ENCODE assay signal across 12 mouse cellular contexts in the genomic region with DNA sequence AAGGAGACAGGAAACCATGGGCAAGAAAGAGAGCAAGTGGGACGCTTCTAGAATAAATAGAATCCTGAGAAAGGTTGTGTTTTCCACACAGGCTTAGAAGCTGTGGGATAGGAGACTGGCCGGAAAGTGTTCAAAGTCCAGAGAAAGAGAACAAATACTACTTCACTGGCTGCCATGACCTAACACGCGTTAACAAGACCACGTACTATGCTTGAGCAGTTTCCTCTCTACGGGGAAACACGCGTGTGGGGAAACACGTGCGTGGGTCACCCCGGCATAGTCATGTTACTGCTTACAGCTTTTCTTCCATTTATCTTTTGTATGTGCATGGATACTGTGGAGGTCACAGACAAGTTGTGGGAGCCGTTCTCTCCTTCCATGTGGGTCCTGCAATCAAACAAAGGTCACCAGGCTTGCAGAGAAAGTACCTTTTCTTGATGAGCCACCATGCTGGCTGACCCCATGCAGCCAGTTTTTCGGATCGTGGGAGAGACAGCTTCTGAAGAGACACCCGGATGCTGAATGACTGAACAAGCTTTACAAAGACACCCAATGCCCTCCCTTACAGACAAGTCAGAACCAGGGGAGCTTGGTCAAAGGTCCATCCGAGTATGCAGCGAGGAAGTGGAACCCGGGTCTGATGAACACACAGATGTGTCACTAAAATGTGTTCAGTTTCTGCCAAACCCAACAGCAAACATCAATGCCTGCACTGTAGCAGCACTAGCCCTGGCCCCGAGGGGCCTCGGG. TPM values are rescaled to one million over a fixed set of nuclear protein-coding genes. Genes with fewer than 3 reads are reported as not detected.
DNase-seq lines count a peak whose midpoint lies in the region; ATAC-seq and TF ChIP-seq lines count a peak whose summit lies in the region.
"Had no signal": no experiment of that assay in that cellular context is flagged by ENCODE, and none has a peak within 500 bp of the region (broad histone marks: within the 10 kb centered on the region; RNA-seq: fewer than 3 reads in every experiment).

No protein-coding gene starts in this region.

- H3K36me3 ChIP-seq in heart, embryonic 15.5 days: no peaks in the 10 kb centered on the region
- H3K36me3 ChIP-seq in CH12.LX (replicated peaks in 1 of 2; ENCODE audit: control insufficient read depth in 1 of 2, insufficient read depth in 1 of 2, low read length in 1 of 2): peaks cover 19 to 52% of the 10 kb centered on the region in 2 experiments
- H3K36me3 ChIP-seq in embryonic facial prominence, embryonic 12.5 days: peaks cover 6% of the 10 kb centered on the region
- H3K36me3 ChIP-seq in limb, embryonic 12.5 days: 0 out of 2 replicates have a peak, but pooled peaks cover 13% of the 10 kb centered on the region
- H3K36me3 ChIP-seq: lung, embryonic 15.5 days had no signal

- 90% methylated on average over 20 of the region's 20 CpGs for WGBS in heart, embryonic 15.5 days
- WGBS in embryonic facial prominence, embryonic 12.5 days: 90% methylated on average over 20 of the region's 20 CpGs
- 92% methylated on average over 20 of the region's 20 CpGs for WGBS in limb, embryonic 12.5 days

- H3K4me1 ChIP-seq in heart, embryonic 15.5 days (replicated peaks): peaks cover 18% of the 10 kb centered on the region
- H3K4me1 ChIP-seq in CH12.LX (ENCODE audit: control insufficient read depth in 1 of 2, insufficient read depth in 2 of 2): peaks cover 9 to 27% of the 10 kb centered on the region in 2 experiments
- H3K4me1 ChIP-seq in embryonic facial prominence, embryonic 12.5 days: peaks cover 11% of the 10 kb centered on the region
- peaks cover 23% of the 10 kb centered on the region for H3K4me1 ChIP-seq in limb, embryonic 12.5 days (replicated peaks)

- intact Hi-C loops in heart, postnatal 36 days (cut with DNase I): no loop called here

- H3K27ac ChIP-seq in heart, embryonic 15.5 days: no peak overlapping the region
- H3K27ac ChIP-seq in CH12.LX (ENCODE audit: insufficient read depth, low read depth): no peak overlapping the region
- H3K27ac ChIP-seq in embryonic facial prominence, embryonic 12.5 days: no peak overlapping the region
- H3K27ac ChIP-seq in limb, embryonic 12.5 days: no peak overlapping the region
- H3K27ac ChIP-seq: gastrocnemius, adult 2 months; hindbrain, embryonic 14.5 days; lung, embryonic 15.5 days had no signal

- peaks cover 66% of the 10 kb centered on the region for H3K79me2 ChIP-seq in CH12.LX (replicated peaks; ENCODE audit: control insufficient read depth, extremely low read depth, insufficient read depth, poor library complexity, severe bottlenecking)

- H3K9me3 ChIP-seq in heart, embryonic 15.5 days (replicated peaks): no peaks in the 10 kb centered on the region
- no peaks in the 10 kb centered on the region for H3K9me3 ChIP-seq in CH12.LX (replicated peaks; ENCODE audit: low read length)
- no peaks in the 10 kb centered on the region for H3K9me3 ChIP-seq in embryonic facial prominence, embryonic 12.5 days
- no peaks in the 10 kb centered on the region for H3K9me3 ChIP-seq in limb, embryonic 12.5 days
- H3K9me3 ChIP-seq: lung, embryonic 15.5 days had no signal

- no peak for ATAC-seq in heart, embryonic 15.5 days (replicated peaks; ENCODE audit: insufficient number of reproducible peaks, insufficient read depth, low FRiP score, low read depth)
- no peak for ATAC-seq in embryonic facial prominence, embryonic 12.5 days (ENCODE audit: insufficient number of reproducible peaks, insufficient read depth, low FRiP score, low TSS enrichment)
- ATAC-seq in limb, embryonic 12.5 days (ENCODE audit: insufficient number of reproducible peaks, insufficient read depth, low FRiP score, low TSS enrichment, low read depth): no peak
- no peak for ATAC-seq in megakaryocyte progenitor cell, adult 5-6 weeks (replicated peaks; ENCODE audit: poor library complexity)

- no peak overlapping the region for H3K4me3 ChIP-seq in heart, embryonic 15.5 days
- peak overlapping the region in 2 of 3 experiments; percentile 92 to 99 for H3K4me3 ChIP-seq in CH12.LX (replicated peaks in 1 of 3; ENCODE audit: low read depth in 2 of 3, low read length in 2 of 3, poor library complexity in 1 of 3)
- H3K4me3 ChIP-seq in embryonic facial prominence, embryonic 12.5 days: no peak overlapping the region
- H3K4me3 ChIP-seq in limb, embryonic 12.5 days (replicated peaks): no peak overlapping the region; the same call in 1 of the 2 replicates

- TF ChIP-seq POLR2A in CH12.LX (IDR thresholded peaks at IDR 0.05; ENCODE audit: low read depth, low read length): no peak

- no peak for TF ChIP-seq RAD21 in CH12.LX (IDR thresholded peaks at IDR 0.05; ENCODE audit: low read depth, low read length)

- dilution Hi-C loops in CH12.LX (cut with MboI; ENCODE audit: extremely low pct_ligation_motif_present, extremely low pct_unique_long_range_greater_than_20kb, low sequenced_read_pairs): no loop called here

- no peaks in the 10 kb centered on the region for H3K27me3 ChIP-seq in heart, embryonic 15.5 days
- H3K27me3 ChIP-seq in CH12.LX (replicated peaks): no peaks in the 10 kb centered on the region
- no peaks in the 10 kb centered on the region for H3K27me3 ChIP-seq in embryonic facial prominence, embryonic 12.5 days
- no peaks in the 10 kb centered on the region for H3K27me3 ChIP-seq in limb, embryonic 12.5 days
- H3K27me3 ChIP-seq: lung, embryonic 15.5 days had no signal

- no peak overlapping the region for H3K9ac ChIP-seq in heart, embryonic 15.5 days
- peak overlapping the region; percentile 76; the same call in 1 of the 2 replicates for H3K9ac ChIP-seq in CH12.LX (ENCODE audit: insufficient read depth, low read depth)
- no peak overlapping the region for H3K9ac ChIP-seq in embryonic facial prominence, embryonic 12.5 days
- no peak overlapping the region for H3K9ac ChIP-seq in limb, embryonic 12.5 days (replicated peaks)

- TF ChIP-seq EP300 in CH12.LX (IDR thresholded peaks at IDR 0.05; ENCODE audit: low read length): no peak

- TF ChIP-seq CTCF in CH12.LX (conservative IDR thresholded peaks at IDR 0.05 in 1 of 2, IDR thresholded peaks at IDR 0.05 in 1 of 2; ENCODE audit: low read depth in 2 of 2, low read length in 2 of 2): no peak

- in situ Hi-C loops in CH12.LX (cut with MboI; ENCODE audit: low pct_ligation_motif_present, low pct_unique_long_range_greater_than_20kb, low sequenced_read_pairs): no loop called here

- peak overlapping the region; percentile 82; the same call in 1 of the 2 replicates for H3K4me2 ChIP-seq in heart, embryonic 15.5 days
- peak overlapping the region; percentile 90 for H3K4me2 ChIP-seq in CH12.LX (ENCODE audit: insufficient read depth, low read depth, poor library complexity, severe bottlenecking)
- peak overlapping the region; percentile 89; the same call in 1 of the 2 replicates for H3K4me2 ChIP-seq in embryonic facial prominence, embryonic 12.5 days (replicated peaks)
- H3K4me2 ChIP-seq in limb, embryonic 12.5 days: peak overlapping the region; percentile 95

- DNase-seq in heart, postnatal 36 days: no peak
- DNase-seq in CH12.LX (ENCODE audit: extremely low read depth): no peak
- no peak for DNase-seq in urinary bladder, postnatal 4 days (ENCODE audit: low spot score in 2 of 2)
- DNase-seq in right cerebral cortex, postnatal 4 days: no peak
- DNase-seq: cerebellum, adult 9-11 months; gastrocnemius, adult 2 months had no signal

TF ChIP-seq in CH12.LX, 34 proteins besides CTCF, POLR2A, EP300 and RAD21:
- no peak for TF ChIP-seq NRF1 (IDR thresholded peaks at IDR 0.05; ENCODE audit: low read depth, low read length)
- 0 out of 2 replicates have a peak, but pooled peaks have one; percentile 22 for TF ChIP-seq MXI1 (IDR thresholded peaks at IDR 0.05; ENCODE audit: low read depth, low read length)
- peak; percentile 38; the same call in 1 of the 2 replicates for TF ChIP-seq MAX (IDR thresholded peaks at IDR 0.05; ENCODE audit: low read length)
- no peak for TF ChIP-seq PAX5 (IDR thresholded peaks at IDR 0.05; ENCODE audit: low read length)
- peak; percentile 61 for TF ChIP-seq BHLHE40 (IDR thresholded peaks at IDR 0.05; ENCODE audit: low read depth, low read length)
- TF ChIP-seq USF2 (conservative IDR thresholded peaks at IDR 0.05; ENCODE audit: low read depth, low read length): no peak

RNA-seq across cellular contexts. Expression of gene Lrpprc, which starts 2.0 kb away (rescaled TPM):
- polyA plus RNA-seq in heart, embryonic 15.5 days (2015; fragmentation: Nextera tagmentation; extraction: Ambion mirVana): 58.7 and 61.7 TPM in 2 replicates
- 100 to 1,000 TPM; 143 to 150 TPM for total RNA-seq in heart, postnatal 36 days (2021)
- total RNA-seq in CH12.LX (2012; rRNA removed) (54.4 and 68.1 TPM in 2 replicates), CH12.LX (2014; rRNA removed) (65.9 and 73.1 TPM in 2 replicates)
- 61.4 and 73.8 TPM in 2 replicates for polyA plus RNA-seq in CH12.LX (2012; ENCODE audit: insufficient read length, low read depth)
- 58.1 and 59.5 TPM in 2 replicates for polyA plus RNA-seq in embryonic facial prominence, embryonic 12.5 days (2016; fragmentation: Nextera tagmentation; extraction: Ambion mirVana)
- 58.1 and 59.1 TPM in 2 replicates for polyA plus RNA-seq in limb, embryonic 12.5 days (2016; fragmentation: Nextera tagmentation; extraction: Ambion mirVana)
- total RNA-seq in megakaryocyte progenitor cell, adult 5-6 weeks (2015): 42.0 and 53.0 TPM in 2 replicates
- total RNA-seq in megakaryocyte progenitor cell, adult 5-6 weeks (2017): 76.3 and 91.4 TPM in 2 replicates

Comparison
In these comparisons a context has a peak if more than half of its experiments do, and no peak if none do; other contexts are left out.
1. H3K4me3 ChIP-seq: peak in CH12.LX (2 of 3); none in heart, embryonic 15.5 days (single experiment), embryonic facial prominence, embryonic 12.5 days (single experiment) and limb, embryonic 12.5 days (single experiment).
2. Peak in every context shown above with its lines, with median percentiles within 50 percentile points of each other: H3K4me2 ChIP-seq.